Mouse (Mus musculus): ENCODE results near the gene Myo15b. TPM values are rescaled to one million over a fixed set of nuclear protein-coding genes. Genes with fewer than 3 reads are reported as not detected.
A peak's percentile ranks its signal among the peaks of the same experiment; 100 is the strongest.

Myo15b gene
- polyA plus RNA-seq, 1 experiment = 1.1 TPM

- TF ChIP-seq CTCF (IDR thresholded peaks at IDR 0.05; ENCODE audit: extremely low read depth, insufficient read depth, low read length) = no peak
- no peak within 1 kb of the TSS for H3K4me3 ChIP-seq (ENCODE audit: insufficient read depth, low read length)
- H3K4me1 ChIP-seq (ENCODE audit: control insufficient read depth, insufficient read depth, low read length) = no peaks in the 10 kb centered on the region
- H3K27ac ChIP-seq (ENCODE audit: insufficient read depth, low read length) = no peak within 1 kb of the TSS
These were observed 41.5 kb downstream of the Myo15b start, which contains the start of gene Smim5 for GRCm38 (mm10) chr11:115899486-115900266. Gene Smim5, plus strand, starts transcription at chr11:115899966.

DNA sequence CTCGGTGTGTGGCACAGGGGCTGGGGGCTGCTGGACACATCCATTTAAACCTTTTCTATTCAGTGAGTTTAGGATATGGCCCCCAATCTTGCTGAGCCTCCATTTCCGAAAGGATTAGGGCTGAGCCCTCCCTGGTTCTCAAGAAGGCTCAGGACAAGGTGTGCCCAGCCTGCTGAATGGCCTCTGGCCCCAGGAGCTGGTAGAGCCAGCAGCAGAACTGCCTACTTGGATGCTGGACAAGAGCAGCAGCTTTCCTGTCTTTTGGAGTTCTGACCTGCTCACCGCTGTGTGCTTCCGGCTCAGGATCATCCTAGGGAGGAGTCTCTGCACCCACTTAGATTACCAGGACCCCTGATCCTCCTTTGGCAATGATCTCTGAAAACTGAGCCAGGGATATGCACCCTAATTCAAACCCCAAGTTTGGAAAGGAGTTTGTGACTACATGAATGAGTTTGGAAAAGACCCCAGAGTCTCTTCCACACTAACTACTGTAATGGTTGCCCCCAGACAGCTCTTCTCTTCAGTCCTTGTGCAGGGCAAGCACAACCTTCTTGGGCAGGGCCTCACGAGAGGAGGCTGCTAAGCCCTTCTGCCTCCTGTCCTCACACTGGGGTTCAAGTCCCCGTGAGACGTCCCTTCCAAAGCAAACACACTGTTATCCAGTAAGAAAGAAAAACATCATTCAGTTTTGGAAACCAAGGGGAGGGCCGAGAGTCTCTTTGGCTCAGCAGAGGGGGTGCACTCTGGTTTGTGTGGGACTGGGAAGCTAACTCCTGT, 42.5 kb downstream of the Myo15b start:
- Histone ChIP-seq H3K27ac (ENCODE audit: insufficient read depth, low read length) (no peak overlapping the region), H3K4me1 (ENCODE audit: control insufficient read depth, insufficient read depth, low read length) (no peaks in the 10 kb centered on the region), H3K4me3 (ENCODE audit: insufficient read depth, low read length) (no peak overlapping the region)
- no peak for TF ChIP-seq CTCF (IDR thresholded peaks at IDR 0.05; ENCODE audit: extremely low read depth, insufficient read depth, low read length)

- TF ChIP-seq POLR2A (IDR thresholded peaks at IDR 0.05; ENCODE audit: extremely low read depth, insufficient read depth, low read length) = no peak
- TF ChIP-seq CTCF (IDR thresholded peaks at IDR 0.05; ENCODE audit: extremely low read depth, insufficient read depth, low read length) = no peak
- H3K27ac ChIP-seq (ENCODE audit: insufficient read depth, low read length) = no peak overlapping the region
- H3K4me3 ChIP-seq (ENCODE audit: insufficient read depth, low read length) = no peak overlapping the region
- H3K4me1 ChIP-seq (ENCODE audit: control insufficient read depth, insufficient read depth, low read length) = no peaks in the 10 kb centered on the region
These were observed 43.3 kb downstream of the Myo15b start for GRCm38 (mm10) chr11:115901338-115902161.

DNA sequence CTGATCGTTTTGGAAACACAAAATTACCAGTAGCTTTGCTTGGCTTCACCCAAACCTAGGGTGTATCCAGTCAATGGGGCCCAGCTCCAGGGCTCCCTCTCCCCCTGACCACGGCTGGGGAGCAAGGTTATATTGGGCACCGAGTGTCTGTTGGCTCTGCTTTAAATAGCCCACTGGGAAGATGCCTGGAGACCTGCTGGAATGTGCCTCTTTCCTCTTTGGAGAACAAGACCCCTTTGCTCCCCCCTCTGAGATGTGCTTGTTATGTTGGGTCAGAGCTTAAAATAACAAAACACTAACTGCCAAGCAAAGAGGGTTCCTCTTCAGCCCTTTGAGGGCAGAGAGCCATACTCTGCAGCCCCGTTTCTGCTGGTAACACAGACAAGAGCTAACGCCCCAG, 44.0 kb downstream of the Myo15b start:
- Histone ChIP-seq H3K4me3 (ENCODE audit: insufficient read depth, low read length) (no peak overlapping the region), H3K4me1 (ENCODE audit: control insufficient read depth, insufficient read depth, low read length) (no peaks in the 10 kb centered on the region), H3K27ac (ENCODE audit: insufficient read depth, low read length) (no peak overlapping the region)
- TF ChIP-seq POLR2A (IDR thresholded peaks at IDR 0.05; ENCODE audit: extremely low read depth, insufficient read depth, low read length) = no peak
- TF ChIP-seq CTCF (IDR thresholded peaks at IDR 0.05; ENCODE audit: extremely low read depth, insufficient read depth, low read length) = no peak

DNA sequence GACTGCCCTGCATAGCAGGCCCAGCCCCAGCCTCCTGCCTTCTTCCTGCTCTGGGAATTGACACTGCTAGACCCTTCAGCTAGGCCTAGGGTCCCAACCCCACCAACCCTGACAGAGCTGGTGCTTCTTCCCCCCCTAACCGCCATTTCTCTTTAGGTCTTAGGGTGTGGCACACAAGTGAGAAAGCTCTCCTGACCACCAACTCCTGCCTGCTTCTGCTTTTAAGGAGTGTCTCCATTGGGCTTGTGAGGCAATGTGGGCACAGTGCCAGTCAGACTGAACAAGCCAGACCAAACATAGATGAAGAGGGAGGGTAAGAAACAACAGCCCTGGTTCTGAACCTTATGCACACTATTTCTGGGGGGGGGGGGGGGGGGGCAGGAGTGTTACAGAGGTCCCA, 44.6 kb downstream of the Myo15b start:
- TF ChIP-seq CTCF (IDR thresholded peaks at IDR 0.05; ENCODE audit: extremely low read depth, insufficient read depth, low read length) = no peak
- no peak for TF ChIP-seq POLR2A (IDR thresholded peaks at IDR 0.05; ENCODE audit: extremely low read depth, insufficient read depth, low read length)
- Histone ChIP-seq H3K4me3 (ENCODE audit: insufficient read depth, low read length) (no peak overlapping the region), H3K27ac (ENCODE audit: insufficient read depth, low read length) (no peak overlapping the region), H3K4me1 (ENCODE audit: control insufficient read depth, insufficient read depth, low read length) (no peaks in the 10 kb centered on the region)

GRCm38 (mm10) chr11:115903384-115904230, 45.4 kb downstream of the Myo15b start:
- H3K27ac ChIP-seq (ENCODE audit: insufficient read depth, low read length) = no peak overlapping the region
- H3K4me3 ChIP-seq (ENCODE audit: insufficient read depth, low read length) = no peak overlapping the region
- no peak for TF ChIP-seq CTCF (IDR thresholded peaks at IDR 0.05; ENCODE audit: extremely low read depth, insufficient read depth, low read length)
- TF ChIP-seq POLR2A (IDR thresholded peaks at IDR 0.05; ENCODE audit: extremely low read depth, insufficient read depth, low read length) = no peak
- no peaks in the 10 kb centered on the region for H3K4me1 ChIP-seq (ENCODE audit: control insufficient read depth, insufficient read depth, low read length)

- no peak overlapping the region for H3K27ac ChIP-seq (ENCODE audit: insufficient read depth, low read length)
- no peaks in the 10 kb centered on the region for H3K4me1 ChIP-seq (ENCODE audit: control insufficient read depth, insufficient read depth, low read length)
- no peak overlapping the region for H3K4me3 ChIP-seq (ENCODE audit: insufficient read depth, low read length)
- TF ChIP-seq POLR2A (IDR thresholded peaks at IDR 0.05; ENCODE audit: extremely low read depth, insufficient read depth, low read length) (no peak), CTCF (IDR thresholded peaks at IDR 0.05; ENCODE audit: extremely low read depth, insufficient read depth, low read length) (no peak)
These were observed 46.2 kb downstream of the Myo15b start for GRCm38 (mm10) chr11:115904231-115904955.

DNA sequence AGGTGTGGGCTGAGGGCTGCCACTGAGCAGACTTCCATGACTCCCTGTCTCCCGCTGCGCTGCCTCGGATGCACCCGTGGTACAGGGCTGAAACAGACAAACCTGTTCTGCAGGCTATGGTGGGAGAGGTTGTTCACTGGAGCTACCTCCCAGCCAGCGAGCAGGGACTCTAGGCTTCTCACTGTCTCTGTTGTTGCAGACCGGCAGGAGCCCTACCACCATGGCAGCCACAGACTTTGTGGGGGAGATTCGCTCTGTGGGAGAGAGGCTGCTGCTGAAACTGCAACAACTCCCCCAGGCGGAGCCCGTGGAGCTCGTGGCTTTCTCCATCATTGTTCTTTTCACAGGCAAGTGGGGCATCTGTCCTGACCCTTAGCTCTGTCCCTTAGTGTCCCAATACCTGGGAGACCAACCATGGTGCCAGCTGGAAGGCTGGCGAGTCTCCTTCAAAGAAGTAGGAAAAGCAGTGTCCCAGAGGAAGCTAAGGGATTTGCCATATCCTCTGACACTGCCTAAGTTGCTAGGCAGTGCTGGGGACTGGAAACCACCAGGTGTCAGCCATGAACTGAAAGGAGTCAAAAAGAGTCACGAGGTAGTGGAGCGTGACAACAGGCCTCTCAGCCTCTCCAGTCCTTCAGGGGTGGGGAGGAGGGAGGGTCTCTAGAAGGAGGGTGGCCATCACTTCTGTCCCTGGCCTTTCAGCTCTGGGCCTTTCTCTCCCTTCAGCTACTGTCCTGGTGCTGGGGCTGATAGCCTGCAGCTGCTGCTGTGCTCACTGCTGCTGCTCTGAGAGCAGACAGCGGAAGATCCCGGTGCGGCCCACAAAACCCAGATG, 47.0 kb downstream of the Myo15b start:
- no peak for TF ChIP-seq POLR2A (IDR thresholded peaks at IDR 0.05; ENCODE audit: extremely low read depth, insufficient read depth, low read length)
- TF ChIP-seq CTCF (IDR thresholded peaks at IDR 0.05; ENCODE audit: extremely low read depth, insufficient read depth, low read length) = no peak
- 0 out of 2 replicates have a peak overlapping the region, but pooled peaks have one; percentile 29 for H3K27ac ChIP-seq (ENCODE audit: insufficient read depth, low read length)

More for the DNA sequence above, 47.0 kb downstream of the Myo15b start:
- no peak overlapping the region for H3K4me3 ChIP-seq (ENCODE audit: insufficient read depth, low read length)
- H3K4me1 ChIP-seq (ENCODE audit: control insufficient read depth, insufficient read depth, low read length) = no peaks in the 10 kb centered on the region

Measured in cortical plate, adult 2 months (tissue).